Mouse (Mus musculus) spleen, postnatal 4 days (tissue): ENCODE results near the gene Rpain.
A peak's percentile ranks its signal among the peaks of the same experiment; 100 is the strongest.

Experiments used
- DNase-seq, 2 experiments: peaks; one replicate each; pipeline ENCODE4 v3.0.0; 2022; ENCODE audit warnings: low spot score in 2 of 2

The Rpain gene

GRCm38 (mm10) chr11:71001167-71001566 lies 31.2 kb downstream of the Rpain start:
- DNase-seq = no peak

DNA sequence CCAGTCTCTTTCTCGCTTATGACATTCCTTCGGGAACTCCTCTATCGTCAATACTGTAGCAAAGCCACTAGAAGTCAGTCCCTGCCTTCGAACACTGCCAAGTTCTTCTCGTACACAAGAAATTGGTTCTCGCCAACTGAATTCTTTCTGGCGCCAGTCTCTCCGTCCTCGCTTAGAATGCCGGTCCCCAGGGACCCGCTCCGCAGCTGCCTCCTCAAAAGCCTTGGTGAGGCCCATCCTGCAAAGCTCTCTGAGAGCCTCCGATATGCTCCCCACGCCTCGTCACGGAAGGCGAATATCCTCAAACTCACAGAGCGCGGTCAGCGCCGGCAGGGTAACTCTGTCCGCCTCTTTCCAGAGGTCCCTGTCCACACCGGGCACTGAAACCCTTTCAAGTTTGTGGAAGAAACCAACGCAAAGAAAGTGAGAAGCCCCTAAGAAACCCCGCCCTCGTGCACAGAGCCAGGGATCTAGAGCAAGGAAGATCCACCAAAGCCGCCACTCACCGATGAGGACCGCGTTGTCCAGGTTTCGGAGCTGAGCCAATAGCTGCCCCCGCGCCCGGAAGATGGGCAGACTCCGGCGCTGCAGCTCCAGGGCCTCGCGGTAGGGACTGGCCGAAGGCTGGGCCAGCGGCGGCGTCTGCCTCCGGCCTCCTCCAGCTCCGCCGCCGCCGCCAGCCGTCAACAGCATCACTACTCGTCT lies 33.8 kb downstream of the Rpain start:
- DNase-seq = peak in 1 of 2 experiments; percentile 52

DNA sequence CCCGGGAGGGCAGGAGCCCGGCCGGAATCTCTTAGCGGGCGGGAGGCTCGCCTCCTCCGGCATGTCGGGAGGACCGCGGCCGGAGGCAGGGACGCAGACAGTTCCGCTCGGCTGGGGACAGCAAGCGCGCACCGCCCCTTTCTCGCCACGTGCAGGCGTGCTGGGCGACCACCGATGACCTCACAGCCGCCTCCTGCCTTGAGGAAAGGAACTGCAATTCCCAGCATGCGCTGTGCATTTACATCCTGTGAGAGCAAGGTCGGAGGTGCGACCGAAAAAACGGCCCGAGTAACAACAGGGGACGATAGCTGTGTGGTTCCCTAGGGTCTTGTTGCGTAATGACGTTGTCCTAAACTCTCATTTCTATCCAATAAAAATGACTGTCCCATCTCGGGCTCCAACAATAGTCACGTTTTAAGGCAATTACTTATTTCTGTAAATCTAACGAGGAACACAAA lies 34.3 kb downstream of the Rpain start, which contains the start of gene Dhx33:
Dhx33 (minus strand) TSS at position 122 of the 458 bp plus-strand sequence.
- DNase-seq = peak; percentile 95

DNA sequence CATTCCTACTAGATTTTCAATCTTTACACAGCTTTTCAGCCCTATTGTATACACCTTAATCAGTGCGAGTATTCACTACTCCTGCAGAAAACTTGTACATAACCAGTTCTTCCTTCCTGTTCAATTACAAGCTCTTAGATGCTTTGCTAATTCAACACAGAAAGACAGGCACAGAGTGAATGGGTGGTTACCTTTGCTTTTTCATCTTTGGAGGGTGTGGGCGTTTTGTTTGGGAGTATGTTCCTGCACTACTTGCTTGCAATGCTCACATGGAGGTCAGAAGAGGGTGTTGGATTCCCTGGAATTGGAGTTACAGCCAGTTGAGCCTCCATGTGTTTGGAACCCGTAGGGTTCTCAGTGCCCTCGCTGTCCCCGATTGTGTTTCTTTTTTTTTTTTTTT lies 35.0 kb downstream of the Rpain start:
- DNase-seq = no peak

DNA sequence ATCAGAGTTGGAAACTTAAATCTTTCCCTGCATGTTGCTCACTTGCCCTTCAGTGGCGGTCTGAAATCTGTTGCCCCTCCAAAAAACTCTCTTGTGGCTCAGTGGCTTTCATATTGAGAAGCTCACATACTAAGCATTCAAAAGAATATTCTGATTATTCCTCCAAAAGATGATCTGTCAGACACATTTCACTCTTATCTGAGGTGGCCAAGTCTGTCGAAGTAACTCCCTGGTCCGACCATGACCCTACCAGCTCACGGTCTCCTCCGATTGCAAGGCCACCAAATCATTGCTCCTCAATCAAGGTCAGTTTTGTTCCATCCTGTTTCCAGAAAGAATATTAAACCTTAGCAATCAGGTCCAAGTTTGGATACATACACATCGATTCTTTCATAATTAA lies 37.0 kb downstream of the Rpain start:
- no peak for DNase-seq

DNA sequence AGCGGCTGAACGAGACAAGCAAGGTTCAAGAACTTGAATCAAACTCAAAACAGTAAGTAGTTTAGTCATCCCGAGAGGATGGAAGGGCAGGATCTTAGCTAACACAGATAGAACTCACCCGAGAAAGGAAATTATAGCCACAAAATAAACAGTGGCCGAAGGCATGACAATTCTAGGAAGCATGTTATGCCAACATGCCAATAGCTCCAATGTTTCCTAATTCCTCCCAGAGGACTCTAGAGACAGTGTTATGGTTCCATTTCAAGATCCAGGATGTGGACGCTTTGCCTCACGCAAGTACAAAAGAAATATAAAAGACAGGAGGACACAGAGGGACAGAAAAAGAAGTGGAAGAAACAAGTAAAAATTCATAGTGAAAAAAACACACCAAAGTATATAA lies 37.8 kb downstream of the Rpain start:
- no peak for DNase-seq

DNA sequence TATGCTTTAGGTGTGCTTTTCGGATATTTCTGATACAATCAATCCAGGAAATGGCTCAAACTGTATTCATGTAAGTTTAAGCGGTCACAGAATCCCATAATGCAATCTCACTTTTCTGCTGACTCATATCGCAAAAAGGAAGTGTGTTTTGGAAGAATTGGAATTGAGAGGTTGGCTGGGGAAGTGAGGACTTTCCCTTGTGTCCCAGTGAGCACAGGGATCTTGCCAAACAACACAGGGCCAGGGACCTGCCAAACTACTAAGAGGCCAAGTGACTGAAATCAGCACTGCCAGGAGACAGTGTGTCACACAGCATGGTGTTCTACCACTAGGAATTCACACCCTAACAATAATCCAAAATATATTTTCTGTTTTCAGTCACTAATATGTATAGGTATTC lies 38.3 kb downstream of the Rpain start:
- DNase-seq = no peak

DNA sequence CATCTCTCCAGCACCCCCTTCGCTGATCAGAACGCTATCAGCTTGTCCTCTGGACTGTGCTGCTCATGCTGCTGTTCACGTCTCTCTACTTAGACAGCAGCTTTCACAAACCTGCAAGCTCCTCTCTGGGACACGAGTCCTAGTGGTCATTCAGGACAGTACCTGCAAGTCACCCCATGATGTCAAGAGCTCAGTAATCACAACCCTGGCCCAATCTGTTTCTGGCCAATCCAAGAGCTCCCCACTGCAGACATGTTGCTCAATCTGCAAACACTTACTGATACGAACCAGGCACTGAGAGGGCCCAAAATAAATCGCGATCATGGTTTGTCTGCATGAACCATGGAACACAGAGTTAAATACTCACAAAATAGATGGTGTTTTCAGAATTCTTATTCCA lies 42.7 kb downstream of the Rpain start:
- DNase-seq = no peak

- no peak for DNase-seq
Observed at GRCm38 (mm10) chr11:71017051-71017450, 47.0 kb downstream of the Rpain start.

DNA sequence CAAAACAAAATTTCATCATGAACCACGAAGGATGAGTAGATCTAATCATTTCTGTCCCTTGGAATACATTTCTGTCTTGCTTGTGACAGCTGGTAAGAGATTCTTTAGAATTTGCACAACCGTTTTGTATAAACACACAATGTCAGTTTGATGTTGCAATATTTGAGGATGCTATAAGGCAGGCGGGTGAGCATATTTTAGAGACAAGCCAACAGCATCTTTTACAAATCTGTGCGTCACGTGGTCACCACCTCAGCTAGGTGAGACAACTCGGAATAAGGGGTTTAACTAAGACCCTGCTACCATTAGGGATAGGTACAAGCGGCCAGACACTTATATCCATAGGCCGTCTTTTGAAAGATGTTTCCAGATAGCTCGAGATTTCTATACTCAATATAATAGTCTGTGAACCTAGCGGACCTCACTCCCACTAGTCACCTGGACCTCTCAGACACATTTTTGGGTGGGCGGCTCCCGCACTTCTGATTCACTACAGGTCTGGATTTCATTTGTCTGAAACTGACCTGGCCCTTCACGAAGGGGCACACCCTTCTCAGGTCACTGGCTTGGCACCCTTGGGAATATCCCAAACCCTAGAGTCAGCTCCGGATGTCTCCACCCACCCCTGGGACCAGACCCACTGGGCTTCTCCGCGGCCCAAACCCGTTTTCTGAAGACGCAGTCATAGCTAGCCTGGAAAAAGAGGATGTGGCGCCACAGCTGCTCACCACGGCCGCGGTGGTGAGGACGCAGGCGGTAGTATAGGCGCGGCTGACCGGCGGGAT lies 48.6 kb downstream of the Rpain start:
- no peak for DNase-seq

- peak; percentile 97 for DNase-seq
Observed at GRCm38 (mm10) chr11:71019201-71020068, 49.4 kb downstream of the Rpain start, which contains the start of the genes Mis12 and Derl2. Gene Mis12, plus strand, starts transcription at chr11:71019611. Gene Derl2, minus strand, starts transcription at chr11:71019841.
